In the genomic region with DNA sequence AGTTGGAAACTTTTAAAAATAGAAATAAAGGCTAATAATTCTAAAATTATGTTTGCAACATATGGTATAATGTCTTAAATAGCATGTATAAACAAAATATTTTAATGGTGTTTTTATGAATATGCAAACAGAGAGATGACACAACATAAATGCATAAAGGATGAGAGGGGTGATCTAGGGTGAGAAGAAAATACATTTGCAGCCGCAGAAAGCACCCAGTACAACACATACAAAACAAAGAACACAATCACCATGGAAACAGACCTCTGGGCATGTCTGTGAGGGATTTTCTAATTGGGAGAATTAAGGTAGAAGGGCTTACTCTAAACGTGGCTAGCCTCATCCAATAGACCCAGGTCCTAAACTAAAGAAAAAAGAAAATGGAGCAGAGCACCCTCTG, we compare ENCODE assay signal across 15 mouse cellular contexts.
"Had no signal": no experiment of that assay in that cellular context is flagged by ENCODE, and none has a peak within 500 bp of the region (broad histone marks: within the 10 kb centered on the region; RNA-seq: fewer than 3 reads in every experiment).

No protein-coding gene starts in this region.

- H3K4me1 ChIP-seq: midbrain, embryonic 10.5 days; midbrain, embryonic 12.5 days; neural tube, embryonic 12.5 days; stomach, embryonic 15.5 days had no signal

- H3K4me2 ChIP-seq: lung, embryonic 14.5 days; midbrain, embryonic 12.5 days; neural tube, embryonic 12.5 days; stomach, embryonic 15.5 days had no signal

- H3K4me3 ChIP-seq: midbrain, embryonic 10.5 days; midbrain, embryonic 12.5 days; neural tube, embryonic 12.5 days; stomach, embryonic 15.5 days had no signal

- DNase-seq: lung, adult 18-20 months; lung, embryonic 14.5 days; lung, postnatal 10 days; lung, postnatal 4 days; midbrain, embryonic 14.5 days; right cerebral cortex, postnatal 14 days; thymus, adult 2 months; thymus, postnatal 25 days; thymus, postnatal 4 days had no signal

- H3K27me3 ChIP-seq: midbrain, embryonic 12.5 days; neural tube, embryonic 12.5 days; stomach, embryonic 15.5 days had no signal

- ATAC-seq: midbrain, embryonic 16.5 days had no signal

- H3K27ac ChIP-seq: midbrain, embryonic 10.5 days; midbrain, embryonic 12.5 days; neural tube, embryonic 12.5 days; stomach, embryonic 15.5 days; stomach, postnatal 0 days had no signal

- H3K36me3 ChIP-seq: midbrain, embryonic 10.5 days; midbrain, embryonic 12.5 days; neural tube, embryonic 12.5 days; stomach, embryonic 15.5 days had no signal

- H3K9me3 ChIP-seq: midbrain, embryonic 10.5 days; midbrain, embryonic 12.5 days; neural tube, embryonic 12.5 days; stomach, embryonic 15.5 days had no signal

- H3K9ac ChIP-seq: lung, embryonic 14.5 days; midbrain, embryonic 12.5 days; neural tube, embryonic 12.5 days; stomach, embryonic 15.5 days had no signal
